Mouse (Mus musculus) cortical plate, adult 2 months (tissue): ENCODE measurements around the gene Limk2.

Experiments
- CTCF ChIP-seq: fragments of 200-500 bp; IDR thresholded peaks from 2 replicates; pipeline ENCODE4 v1.5.1; 2011; ENCODE audit warnings: mild to moderate bottlenecking, control low read depth, low read length; ENCODE audit not compliant: insufficient read depth; ENCODE audit errors: extremely low read depth
- POLR2A ChIP-seq: fragments of 200-500 bp; IDR thresholded peaks from 2 replicates; pipeline ENCODE4 v1.6.1; 2011; ENCODE audit warnings: mild to moderate bottlenecking, low read length, control low read depth; ENCODE audit not compliant: insufficient read depth; ENCODE audit errors: extremely low read depth

- TF ChIP-seq CTCF (peak; percentile 66), POLR2A (no peak)
Observed at GRCm38 (mm10) chr11:3314148-3314547, 94.8 kb downstream of the Limk2 start.
